Mouse (Mus musculus) neutrophil, adult 5-6 weeks (primary cell): ENCODE measurements around the gene Hoxa3. TPM values are rescaled to one million over a fixed set of nuclear protein-coding genes. Genes with fewer than 3 reads are reported as not detected.

Experiments used
- ATAC-seq: fragments of 151-379, 151-347 bp; 2 replicates; pipeline ENCODE4 v1.8.0; 2017; ENCODE audit warnings: mild to moderate bottlenecking, moderate TSS enrichment; ENCODE audit not compliant: insufficient number of reproducible peaks, poor library complexity, low FRiP score, severe bottlenecking; ENCODE audit errors: extremely low read depth
- total RNA-seq: library from RNA; stranded (forward); fragments of 200-1000 nt; gene quantifications from 2 replicates; pipeline ENCODE4 v1.2.3, GENCODE M21; 2017

Gene Hoxa3
- total RNA-seq, 1 experiment from 2014 or later, result not detected

GRCm38 (mm10) chr6:52164626-52165440, 48.3 kb downstream of the Hoxa3 start, which contains the start of gene Hoxa2:
Gene Hoxa2 (minus strand): TSS chr6:52164831.
- no peak for ATAC-seq

GRCm38 (mm10) chr6:52164051-52164625, 49.0 kb downstream of the Hoxa3 start:
- ATAC-seq, result no peak

- ATAC-seq, result no peak
Measured at GRCm38 (mm10) chr6:52163366-52164031, 49.6 kb downstream of the Hoxa3 start.

GRCm38 (mm10) chr6:52162611-52163365, 50.3 kb downstream of the Hoxa3 start:
- ATAC-seq, result no peak

- no peak for ATAC-seq
Measured at GRCm38 (mm10) chr6:52162093-52162380, 51.1 kb downstream of the Hoxa3 start.

GRCm38 (mm10) chr6:52161336-52162092, 51.6 kb downstream of the Hoxa3 start:
- no peak for ATAC-seq

GRCm38 (mm10) chr6:52160511-52161335, 52.4 kb downstream of the Hoxa3 start:
- ATAC-seq, result no peak

- no peak for ATAC-seq
Measured at GRCm38 (mm10) chr6:52159979-52160378, 53.2 kb downstream of the Hoxa3 start.

GRCm38 (mm10) chr6:52159164-52159761, 53.9 kb downstream of the Hoxa3 start:
- ATAC-seq, result no peak

GRCm38 (mm10) chr6:52158276-52159051, 54.7 kb downstream of the Hoxa3 start, which contains the start of gene Hoxa1:
Gene Hoxa1 (minus strand): TSS chr6:52158317.
- peak; percentile 27; the same call in 1 of the 2 replicates for ATAC-seq

- no peak for ATAC-seq
Measured at GRCm38 (mm10) chr6:52157466-52158275, 55.5 kb downstream of the Hoxa3 start.

- ATAC-seq, result no peak
Measured at GRCm38 (mm10) chr6:52156551-52157200, 56.5 kb downstream of the Hoxa3 start.

GRCm38 (mm10) chr6:52155471-52155870, 57.7 kb downstream of the Hoxa3 start:
- ATAC-seq, result no peak

- no peak for ATAC-seq
Measured at GRCm38 (mm10) chr6:52154044-52154443, 59.1 kb downstream of the Hoxa3 start.

- ATAC-seq, result no peak
Measured at GRCm38 (mm10) chr6:52153270-52153669, 59.9 kb downstream of the Hoxa3 start.
